Mouse (Mus musculus) ES-Bruce4 (cell line): Measurements from ENCODE around the gene Tctex1d4.

Source experiments
- CTCF ChIP-seq: IDR thresholded peaks from one replicate; pipeline ENCODE4 v1.8.1; 2011; ENCODE audit warnings: low read depth, low read length
- EP300 ChIP-seq: IDR thresholded peaks from 2 replicates; pipeline ENCODE4 v1.6.1; 2011; ENCODE audit warnings: low read depth, low read length; ENCODE audit not compliant: insufficient read depth
- POLR2A ChIP-seq: IDR thresholded peaks from one replicate; pipeline ENCODE4 v1.8.1; 2011; ENCODE audit warnings: low read length; ENCODE audit not compliant: insufficient read depth

GRCm38 (mm10) chr4:117156372-117156771 lies 29.8 kb downstream of the Tctex1d4 start:
- TF ChIP-seq CTCF (no peak), EP300 (no peak), POLR2A (no peak)
